Mouse (Mus musculus) adrenal gland, postnatal 36 days (tissue): ENCODE results near the gene Slc27a3. TPM values are rescaled to one million over a fixed set of nuclear protein-coding genes. Genes with fewer than 3 reads are reported as not detected.
"Not testable (repeated sequence)": the region's sequence is repeated elsewhere in the genome, so short reads cannot be mapped to it uniquely, and the experiment has no call there.

ENCODE experiments used
- DNase-seq, 2 experiments: peaks; one replicate each; pipeline ENCODE4 v3.0.0; 2021; ENCODE audit warnings: mixed read lengths in 1 of 2
- total RNA-seq, 2 experiments: library from RNA; stranded (reverse); gene quantifications; 2 replicates each; pipeline ENCODE4 v1.2.3; 2021

Gene Slc27a3
- total RNA-seq, 2 experiments from 2014 or later: 132 to 156 TPM

DNA sequence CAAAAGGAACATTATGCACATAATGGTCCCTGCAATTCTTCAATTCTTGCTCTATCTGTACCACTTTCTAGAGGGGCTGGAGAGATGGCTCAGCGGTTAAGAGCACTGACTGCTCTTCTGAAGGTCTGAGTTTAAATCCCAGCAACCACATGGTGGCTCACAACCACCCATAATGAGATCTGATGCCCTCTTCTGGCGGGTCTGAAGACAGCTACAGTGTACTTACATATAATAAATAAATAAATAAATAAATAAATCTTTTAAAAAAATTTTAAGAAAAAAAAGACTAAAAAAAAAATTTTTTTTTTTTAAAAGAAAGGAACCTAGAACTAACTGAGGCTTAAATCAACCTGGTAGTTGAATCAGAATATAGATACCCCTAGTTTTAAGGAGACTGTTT is 46.9 kb downstream of the Slc27a3 start:
- not testable (repeated sequence) for DNase-seq

DNA sequence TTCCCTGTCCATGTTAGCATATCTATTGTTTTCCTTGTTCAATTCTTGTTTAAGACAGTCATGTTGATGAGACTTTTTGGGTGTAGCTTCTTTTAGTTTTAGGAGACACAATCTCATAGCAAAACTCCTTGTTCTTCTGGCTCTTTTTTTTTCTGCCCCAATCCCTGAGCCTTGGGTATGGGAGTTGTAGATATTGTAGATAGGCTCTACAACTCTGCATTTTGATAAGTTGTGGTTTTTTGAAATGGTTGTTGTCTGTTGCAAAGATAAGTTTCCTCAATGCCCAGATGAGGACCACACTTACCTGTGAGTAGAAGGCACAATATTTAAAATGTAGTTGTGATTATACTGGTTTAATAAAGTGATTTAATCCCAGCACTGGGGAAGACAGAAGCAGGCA is 49.6 kb downstream of the Slc27a3 start:
- no peak for DNase-seq

DNA sequence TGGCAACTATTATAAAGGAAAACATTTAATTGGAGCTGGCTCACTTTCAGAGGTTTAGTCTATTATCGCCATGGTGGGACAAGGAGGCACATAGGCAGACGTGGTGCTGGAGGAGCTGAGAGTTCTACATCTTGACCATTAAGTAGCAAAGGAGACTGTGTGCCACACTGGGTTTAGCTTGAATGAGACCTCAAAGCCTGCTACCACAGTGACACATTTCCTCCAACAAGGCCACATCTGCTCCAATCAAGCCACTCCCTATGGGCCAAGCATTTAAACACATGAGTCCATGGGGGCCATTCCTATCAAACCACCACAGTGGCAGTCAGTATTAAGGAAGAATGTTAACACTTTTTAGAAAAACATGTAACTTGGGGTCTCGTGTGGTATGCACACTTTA is 51.5 kb downstream of the Slc27a3 start:
- no peak for DNase-seq

DNA sequence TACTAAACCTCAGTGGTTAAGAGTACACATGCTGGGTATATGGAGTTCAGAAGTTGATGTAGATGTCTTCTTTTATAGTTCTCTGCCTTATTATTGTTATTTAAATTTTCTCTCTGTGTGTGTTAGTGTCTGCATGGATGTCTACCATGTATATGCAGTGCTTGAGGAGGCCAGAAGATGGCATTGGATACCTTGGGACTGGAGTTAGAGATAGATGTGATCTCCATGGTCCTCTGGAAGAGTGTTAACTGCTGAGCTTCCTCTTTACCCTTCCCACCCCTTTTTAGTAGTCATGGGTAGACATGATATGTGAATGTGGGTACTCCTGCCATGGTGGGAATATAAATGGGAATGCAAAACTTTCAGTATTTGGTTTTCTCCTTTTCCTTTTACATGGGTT is 54.2 kb downstream of the Slc27a3 start:
- DNase-seq: no peak

Other genes starting within 250 kb of the Slc27a3 start
- gene Rps27, start 176.3 kb downstream of the Slc27a3 start, total RNA-seq: 1,000 to 10,000 TPM; 1,883 to 1,933 TPM
- gene Rab13, start 176.2 kb downstream of the Slc27a3 start, total RNA-seq: 10 to 100 TPM; 24.6 to 39.0 TPM
- gene Jtb, start 158.3 kb downstream of the Slc27a3 start, total RNA-seq: 10 to 100 TPM; 63.2 to 70.8 TPM
- gene Creb3l4, start 146.4 kb downstream of the Slc27a3 start, total RNA-seq: under 1 TPM; 0.20 to 0.66 TPM
- 100 to 1,000 TPM; 127 to 142 TPM for gene Slc39a1, start 141.8 kb downstream of the Slc27a3 start, total RNA-seq
- 10 to 100 TPM; 37.4 to 43.2 TPM for gene Crtc2, start 135.8 kb downstream of the Slc27a3 start, total RNA-seq
- 1 to 10 TPM; 6.2 to 7.3 TPM for gene Dennd4b, start 124.8 kb downstream of the Slc27a3 start, total RNA-seq
- 10 to 100 TPM; 62.2 to 66.2 TPM for gene Gatad2b, start 96.8 kb downstream of the Slc27a3 start, total RNA-seq
- gene Ints3, start 43.7 kb upstream of the Slc27a3 start, total RNA-seq: 10 to 100 TPM; 79.4 to 89.6 TPM
- 100 to 1,000 TPM; 203 to 287 TPM for gene Npr1, start 75.9 kb upstream of the Slc27a3 start, total RNA-seq
- gene Ilf2, start 86.2 kb upstream of the Slc27a3 start, total RNA-seq: 10 to 100 TPM; 56.9 to 63.7 TPM
- 10 to 100 TPM; 53.3 to 79.3 TPM for gene Snapin, start 101.1 kb upstream of the Slc27a3 start, total RNA-seq
- gene Chtop, start 119.6 kb upstream of the Slc27a3 start, total RNA-seq: 100 to 1,000 TPM; 115 to 125 TPM
- 100 to 1,000 TPM; 142 to 154 TPM for gene S100a1, start 124.5 kb upstream of the Slc27a3 start, total RNA-seq
- gene S100a13, start 124.5 kb upstream of the Slc27a3 start, total RNA-seq: 10 to 100 TPM; 33.4 to 38.2 TPM
- gene S100a14, start 136.9 kb upstream of the Slc27a3 start, total RNA-seq: under 1 TPM in 1 of 2 experiments, not detected in 1; 0.53 TPM
- 10 to 100 TPM; 53.5 to 61.2 TPM for gene S100a16, start 147.3 kb upstream of the Slc27a3 start, total RNA-seq
- under 1 TPM in 1 of 2 experiments, not detected in 1; 0.46 TPM for gene S100a3, start 170.6 kb upstream of the Slc27a3 start, total RNA-seq
- gene S100a2, start 200.3 kb upstream of the Slc27a3 start, total RNA-seq: not detected
- not detected for gene Gm42674, start 212.0 kb upstream of the Slc27a3 start, total RNA-seq
- 10 to 100 TPM in 1 of 2 experiments, 1 to 10 TPM in 1; 9.0 to 11.5 TPM for gene S100a4, start 213.8 kb upstream of the Slc27a3 start, total RNA-seq
- not detected for gene S100a5, start 218.6 kb upstream of the Slc27a3 start, total RNA-seq
- gene S100a6, start 222.9 kb upstream of the Slc27a3 start, total RNA-seq: 10 to 100 TPM; 42.5 to 68.0 TPM